Mouse (Mus musculus) neural tube, embryonic 14.5 days (tissue): ENCODE data around the gene Exoc6. TPM values are rescaled to one million over a fixed set of nuclear protein-coding genes. Genes with fewer than 3 reads are reported as not detected.

Source experiments
- ATAC-seq: fragments of 200-750 bp; cut with Nextera tagmentation; 2 replicates; pipeline ENCODE4 v1.8.0; 2017; ENCODE audit warnings: low read depth, mild to moderate bottlenecking, moderate TSS enrichment, moderate library complexity
- H3K27ac ChIP-seq: fragments of 300-500 bp; sonication (generic); 2 replicates; pipeline ENCODE4 v1.5.1; 2014; ENCODE audit warnings: low read depth, mild to moderate bottlenecking, control low read depth, low read length, moderate library complexity, mixed read lengths
- H3K27me3 ChIP-seq: fragments of 300-500 bp; sonication (generic); 2 replicates; pipeline ENCODE4 v1.6.1; 2014; ENCODE audit warnings: low read length; ENCODE audit not compliant: control insufficient read depth, insufficient read depth
- H3K36me3 ChIP-seq: fragments of 300-500 bp; sonication (generic); 2 replicates; pipeline ENCODE4 v1.6.1; 2014; ENCODE audit warnings: low read length, mixed read lengths; ENCODE audit not compliant: control insufficient read depth, insufficient read depth
- H3K4me1 ChIP-seq: fragments of 300-500 bp; sonication (generic); 2 replicates; pipeline ENCODE4 v1.6.1; 2014; ENCODE audit warnings: low read length; ENCODE audit not compliant: control insufficient read depth, insufficient read depth
- H3K4me2 ChIP-seq: fragments of 300-500 bp; sonication (generic); 2 replicates; pipeline ENCODE4 v1.6.1; 2014; ENCODE audit warnings: mild to moderate bottlenecking, low read depth, low read length, control low read depth
- H3K4me3 ChIP-seq: fragments of 300-500 bp; sonication (generic); 2 replicates; pipeline ENCODE4 v1.5.1; 2014; ENCODE audit warnings: low read depth, low read length, control low read depth, mixed read lengths
- H3K9ac ChIP-seq: fragments of 300-500 bp; sonication (generic); replicated peaks from 2 replicates; pipeline ENCODE4 v1.6.1; 2014; ENCODE audit warnings: low read depth, mild to moderate bottlenecking, control low read depth, low read length, mixed read lengths
- H3K9me3 ChIP-seq: fragments of 300-500 bp; sonication (generic); 2 replicates; pipeline ENCODE4 v1.6.1; 2016; ENCODE audit warnings: low read length; ENCODE audit not compliant: control insufficient read depth
- WGBS: fragments of 180-500 bp; shearing (Covaris S2); extraction: QIAGEN DNeasy Blood & Tissue Kit; methylation state at CpG from one replicate; pipeline ENCODE4 v1.1.7; 2014; 5-methylcytosine and 5-hydroxymethylcytosine counted together
- polyA plus RNA-seq: library from polyadenylated mRNA; unstranded; fragments of >200 nt; fragmentation: Nextera tagmentation; extraction: Ambion mirVana; gene quantifications from 2 replicates; pipeline ENCODE4 v1.2.1, GENCODE M21; 2014

The Exoc6 gene
- polyA plus RNA-seq, 1 experiment from 2014 or later = 26.5 TPM

GRCm38 (mm10) chr19:37698273-37699160 is 148.3 kb downstream of the Exoc6 start:
- no peak overlapping the region for H3K27ac ChIP-seq
- under 1% methylated on average over 63 of the region's 63 CpGs for WGBS
- H3K4me2 ChIP-seq = peak overlapping the region; percentile 46
- 0 out of 2 replicates have a peak, but pooled peaks have one; percentile 26 for ATAC-seq
- H3K4me1 ChIP-seq = peaks cover 8% of the 10 kb centered on the region
- H3K27me3 ChIP-seq = peaks cover 86% of the 10 kb centered on the region
- H3K4me3 ChIP-seq = peak overlapping the region; percentile 29
- H3K9me3 ChIP-seq = no peaks in the 10 kb centered on the region
- no peak overlapping the region for H3K9ac ChIP-seq
- H3K36me3 ChIP-seq = no peaks in the 10 kb centered on the region

- no peak overlapping the region for H3K9ac ChIP-seq
- no peak overlapping the region for H3K4me3 ChIP-seq
- WGBS = 12% methylated on average over 9 of the region's 9 CpGs
Measured at GRCm38 (mm10) chr19:37699711-37700110, 149.5 kb downstream of the Exoc6 start.

GRCm38 (mm10) chr19:37702377-37703076 is 152.3 kb downstream of the Exoc6 start:
- peaks cover 46% of the 10 kb centered on the region for H3K27me3 ChIP-seq

More at GRCm38 (mm10) chr19:37699711-37700110, 149.5 kb downstream of the Exoc6 start:
- Histone ChIP-seq H3K4me1 (peaks cover 8% of the 10 kb centered on the region), H3K9me3 (no peaks in the 10 kb centered on the region), H3K27me3 (peaks cover 74% of the 10 kb centered on the region), H3K4me2 (no peak overlapping the region), H3K27ac (no peak overlapping the region), H3K36me3 (no peaks in the 10 kb centered on the region)
- ATAC-seq = no peak

GRCm38 (mm10) chr19:37703902-37704509 is 153.8 kb downstream of the Exoc6 start:
- H3K27me3 ChIP-seq = peaks cover 32% of the 10 kb centered on the region
- 14% methylated on average over 3 of the region's 3 CpGs for WGBS

More at GRCm38 (mm10) chr19:37702377-37703076, 152.3 kb downstream of the Exoc6 start:
- Histone ChIP-seq H3K4me1 (peaks cover 8% of the 10 kb centered on the region), H3K9ac (no peak overlapping the region), H3K9me3 (no peaks in the 10 kb centered on the region), H3K4me2 (no peak overlapping the region), H3K36me3 (no peaks in the 10 kb centered on the region), H3K27ac (no peak overlapping the region), H3K4me3 (no peak overlapping the region)
- 62% methylated on average over 21 of the region's 21 CpGs for WGBS
- ATAC-seq = no peak

GRCm38 (mm10) chr19:37705722-37706121 is 155.5 kb downstream of the Exoc6 start:
- Histone ChIP-seq H3K27ac (no peak overlapping the region), H3K4me3 (no peak overlapping the region), H3K27me3 (peaks cover 14% of the 10 kb centered on the region), H3K4me2 (no peak overlapping the region), H3K36me3 (no peaks in the 10 kb centered on the region), H3K9ac (no peak overlapping the region), H3K4me1 (no peaks in the 10 kb centered on the region), H3K9me3 (no peaks in the 10 kb centered on the region)
- no peak for ATAC-seq
- 94% methylated on average over 5 of the region's 5 CpGs for WGBS

More at GRCm38 (mm10) chr19:37703902-37704509, 153.8 kb downstream of the Exoc6 start:
- Histone ChIP-seq H3K27ac (no peak overlapping the region), H3K9me3 (no peaks in the 10 kb centered on the region), H3K36me3 (no peaks in the 10 kb centered on the region), H3K4me1 (peaks cover under 1% of the 10 kb centered on the region; the same call in 1 of the 2 replicates), H3K4me3 (no peak overlapping the region), H3K9ac (no peak overlapping the region), H3K4me2 (no peak overlapping the region)
- peak; percentile 72 for ATAC-seq

GRCm38 (mm10) chr19:37714681-37715080 is 164.5 kb downstream of the Exoc6 start:
- WGBS = 80% methylated on average over 10 of the region's 10 CpGs
- no peak overlapping the region for H3K4me2 ChIP-seq
- H3K4me1 ChIP-seq = no peaks in the 10 kb centered on the region
- no peak overlapping the region for H3K9ac ChIP-seq
- H3K4me3 ChIP-seq = no peak overlapping the region
- H3K27ac ChIP-seq = no peak overlapping the region
- no peaks in the 10 kb centered on the region for H3K9me3 ChIP-seq
- ATAC-seq = no peak
- no peaks in the 10 kb centered on the region for H3K27me3 ChIP-seq
- H3K36me3 ChIP-seq = no peaks in the 10 kb centered on the region

- 77% methylated on average over 1 of the region's 1 CpGs for WGBS
- Histone ChIP-seq H3K4me1 (no peaks in the 10 kb centered on the region), H3K27me3 (no peaks in the 10 kb centered on the region), H3K9me3 (no peaks in the 10 kb centered on the region), H3K36me3 (no peaks in the 10 kb centered on the region), H3K9ac (no peak overlapping the region), H3K27ac (no peak overlapping the region), H3K4me3 (no peak overlapping the region), H3K4me2 (no peak overlapping the region)
- ATAC-seq = no peak
Measured at GRCm38 (mm10) chr19:37715980-37716379, 165.8 kb downstream of the Exoc6 start.

GRCm38 (mm10) chr19:37716524-37717175 is 166.4 kb downstream of the Exoc6 start:
- no peak overlapping the region for H3K9ac ChIP-seq
- H3K4me3 ChIP-seq = no peak overlapping the region
- H3K4me1 ChIP-seq = no peaks in the 10 kb centered on the region
- ATAC-seq = no peak
- no peaks in the 10 kb centered on the region for H3K27me3 ChIP-seq
- H3K4me2 ChIP-seq = no peak overlapping the region
- H3K9me3 ChIP-seq = no peaks in the 10 kb centered on the region
- H3K27ac ChIP-seq = no peak overlapping the region
- H3K36me3 ChIP-seq = no peaks in the 10 kb centered on the region
- 94% methylated on average over 12 of the region's 12 CpGs for WGBS
